ENCODE assay signal across 9 mouse cellular contexts in the genomic region with DNA sequence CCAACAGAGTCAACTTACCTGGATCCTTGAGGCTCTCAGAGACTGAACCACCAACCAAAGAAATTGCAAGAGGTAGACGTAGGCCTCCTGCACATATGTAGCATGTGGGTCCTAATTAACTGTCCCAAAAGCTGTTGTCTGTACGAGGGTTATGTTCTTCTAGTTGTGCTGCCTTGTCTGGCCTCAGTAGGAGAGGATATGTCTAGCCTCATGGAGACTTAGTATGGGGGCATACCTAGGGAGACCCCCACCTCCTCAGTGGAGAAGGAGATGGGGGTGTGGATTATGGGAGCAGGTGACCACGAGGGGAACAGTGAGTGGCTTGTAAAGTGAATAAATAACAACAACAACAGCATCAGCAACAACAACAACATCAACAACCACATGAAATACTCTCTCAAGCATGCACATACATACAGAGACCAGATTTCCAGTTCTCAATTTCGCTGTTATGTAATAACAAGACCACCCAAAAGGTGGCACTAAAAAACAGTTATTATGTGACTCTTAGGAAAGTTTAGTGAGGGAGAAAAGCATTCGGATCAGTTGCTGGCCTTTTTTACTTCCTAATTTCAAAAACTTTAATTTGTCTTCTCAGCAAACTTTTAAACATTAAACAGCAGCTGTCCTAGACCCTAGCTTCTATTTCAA. TPM values are rescaled to one million over a fixed set of nuclear protein-coding genes. Genes with fewer than 3 reads are reported as not detected.
DNase-seq lines count a peak whose midpoint lies in the region; ATAC-seq and TF ChIP-seq lines count a peak whose summit lies in the region.
"Had no signal": no experiment of that assay in that cellular context is flagged by ENCODE, and none has a peak within 500 bp of the region (broad histone marks: within the 10 kb centered on the region; RNA-seq: fewer than 3 reads in every experiment).

No protein-coding gene starts in this region.

- TF ChIP-seq CTCF in brain, embryonic 14.5 days (IDR thresholded peaks at IDR 0.05; ENCODE audit: borderline replicate concordance, extremely low read depth, insufficient read depth, insufficient read length), result no peak

- ATAC-seq in limb, embryonic 11.5 days (ENCODE audit: insufficient number of reproducible peaks, low FRiP score, low TSS enrichment, low read depth), result no peak
- ATAC-seq in forebrain, embryonic 16.5 days, result peak; percentile 71
- ATAC-seq in midbrain, embryonic 15.5 days (replicated peaks), result peak; percentile 71

- no peaks in the 10 kb centered on the region for H3K36me3 ChIP-seq in limb, embryonic 11.5 days (ENCODE audit: control insufficient read depth, insufficient read depth, low read length)
- no peaks in the 10 kb centered on the region for H3K36me3 ChIP-seq in limb, embryonic 10.5 days
- no peaks in the 10 kb centered on the region for H3K36me3 ChIP-seq in forebrain, embryonic 16.5 days (ENCODE audit: control insufficient read depth, insufficient read depth)
- no peaks in the 10 kb centered on the region for H3K36me3 ChIP-seq in midbrain, embryonic 15.5 days (replicated peaks)

- H3K4me2 ChIP-seq in limb, embryonic 11.5 days (ENCODE audit: low read depth, severe bottlenecking), result no peak overlapping the region
- H3K4me2 ChIP-seq in forebrain, embryonic 16.5 days (ENCODE audit: low read length), result no peak overlapping the region
- H3K4me2 ChIP-seq in midbrain, embryonic 15.5 days, result no peak overlapping the region

- DNase-seq in limb, embryonic 11.5 days (ENCODE audit: low spot score), result peak; percentile 19
- no peak for DNase-seq in limb, embryonic 10.5 days (ENCODE audit: low spot score)
- peak; percentile 68 for DNase-seq in brain, embryonic 14.5 days (ENCODE audit: low read depth)
- no peak for DNase-seq in right cerebral cortex, postnatal 14 days
- DNase-seq in spleen, postnatal 10 days (ENCODE audit: low spot score in 2 of 2), result no peak
- DNase-seq: heart, postnatal 4 days; right cerebral cortex, postnatal 4 days had no signal

- H3K4me3 ChIP-seq in limb, embryonic 11.5 days (ENCODE audit: low read depth, low read length), result no peak overlapping the region
- no peak overlapping the region for H3K4me3 ChIP-seq in limb, embryonic 10.5 days
- no peak overlapping the region for H3K4me3 ChIP-seq in forebrain, embryonic 16.5 days (replicated peaks; ENCODE audit: low read length)
- H3K4me3 ChIP-seq in midbrain, embryonic 15.5 days, result no peak overlapping the region

- WGBS in limb, embryonic 11.5 days, result 53% methylated on average over 5 of the region's 5 CpGs
- WGBS in limb, embryonic 10.5 days, result 67% methylated on average over 5 of the region's 5 CpGs
- 55% methylated on average over 5 of the region's 5 CpGs for WGBS in forebrain, embryonic 16.5 days
- 54% methylated on average over 5 of the region's 5 CpGs for WGBS in midbrain, embryonic 15.5 days

- no peak for TF ChIP-seq POLR2A in brain, embryonic 14.5 days (IDR thresholded peaks at IDR 0.05; ENCODE audit: borderline replicate concordance, extremely low read depth, insufficient read depth, insufficient read length, poor library complexity, severe bottlenecking)

- no peak overlapping the region for H3K9ac ChIP-seq in limb, embryonic 11.5 days (ENCODE audit: low read length)
- H3K9ac ChIP-seq in forebrain, embryonic 16.5 days (replicated peaks; ENCODE audit: low read depth, low read length), result no peak overlapping the region
- H3K9ac ChIP-seq in midbrain, embryonic 15.5 days, result no peak overlapping the region

- no peaks in the 10 kb centered on the region for H3K27me3 ChIP-seq in limb, embryonic 11.5 days (ENCODE audit: control insufficient read depth, insufficient read depth, low read length)
- no peaks in the 10 kb centered on the region for H3K27me3 ChIP-seq in limb, embryonic 10.5 days (ENCODE audit: low read depth, poor library complexity, severe bottlenecking)
- no peaks in the 10 kb centered on the region for H3K27me3 ChIP-seq in forebrain, embryonic 16.5 days (replicated peaks; ENCODE audit: control insufficient read depth, insufficient read depth, low read length)
- no peaks in the 10 kb centered on the region for H3K27me3 ChIP-seq in midbrain, embryonic 15.5 days (replicated peaks)

- no peaks in the 10 kb centered on the region for H3K9me3 ChIP-seq in limb, embryonic 11.5 days (ENCODE audit: control insufficient read depth, low read length)
- H3K9me3 ChIP-seq in limb, embryonic 10.5 days (replicated peaks), result no peaks in the 10 kb centered on the region
- H3K9me3 ChIP-seq in forebrain, embryonic 16.5 days (ENCODE audit: control insufficient read depth, low read length), result 0 out of 2 replicates have a peak, but pooled peaks cover 2% of the 10 kb centered on the region
- no peaks in the 10 kb centered on the region for H3K9me3 ChIP-seq in midbrain, embryonic 15.5 days

- no peaks in the 10 kb centered on the region for H3K4me1 ChIP-seq in limb, embryonic 11.5 days (ENCODE audit: control insufficient read depth, insufficient read depth, low read length)
- H3K4me1 ChIP-seq in limb, embryonic 10.5 days, result no peaks in the 10 kb centered on the region
- no peaks in the 10 kb centered on the region for H3K4me1 ChIP-seq in forebrain, embryonic 16.5 days (replicated peaks; ENCODE audit: control insufficient read depth, insufficient read depth, low read length)
- H3K4me1 ChIP-seq in midbrain, embryonic 15.5 days, result no peaks in the 10 kb centered on the region

- H3K27ac ChIP-seq in limb, embryonic 11.5 days (replicated peaks; ENCODE audit: low read depth, low read length), result no peak overlapping the region
- H3K27ac ChIP-seq in limb, embryonic 10.5 days, result no peak overlapping the region
- no peak overlapping the region for H3K27ac ChIP-seq in forebrain, embryonic 16.5 days (ENCODE audit: low read length)
- no peak overlapping the region for H3K27ac ChIP-seq in midbrain, embryonic 15.5 days

RNA-seq across cellular contexts. Expression of gene Adamts1, which starts 17.0 kb away (rescaled TPM):
- polyA plus RNA-seq in limb, embryonic 11.5 days (2014; fragmentation: Nextera tagmentation; extraction: Ambion mirVana), result 21.0 and 22.3 TPM in 2 replicates
- polyA plus RNA-seq in limb, embryonic 10.5 days (2016; fragmentation: Nextera tagmentation; extraction: Ambion mirVana), result 24.7 and 26.8 TPM in 2 replicates
- polyA plus RNA-seq in brain, embryonic 14.5 days (2012; rRNA removed), result 7.8 and 9.7 TPM in 2 replicates
- 10.1 and 11.3 TPM in 2 replicates for polyA plus RNA-seq in forebrain, embryonic 16.5 days (2015; fragmentation: Nextera tagmentation; extraction: Ambion mirVana)
- 6.5 and 6.6 TPM in 2 replicates for polyA plus RNA-seq in midbrain, embryonic 15.5 days (2015; fragmentation: Nextera tagmentation; extraction: Ambion mirVana)

Comparison
In these comparisons a context has a peak if more than half of its experiments do, and no peak if none do; other contexts are left out.
1. DNase-seq: peak in limb, embryonic 11.5 days (single experiment) and brain, embryonic 14.5 days (single experiment); none in limb, embryonic 10.5 days (single experiment), right cerebral cortex, postnatal 14 days (single experiment) and spleen, postnatal 10 days (0 of 2).